Mouse (Mus musculus): ENCODE results near the gene Usp54. TPM values are rescaled to one million over a fixed set of nuclear protein-coding genes. Genes with fewer than 3 reads are reported as not detected.
"Not testable (repeated sequence)": the region's sequence is repeated elsewhere in the genome, so short reads cannot be mapped to it uniquely, and the experiment has no call there.

Gene Usp54
- polyA plus RNA-seq, 1 experiment from 2014 or later, result 8.0 TPM

DNA sequence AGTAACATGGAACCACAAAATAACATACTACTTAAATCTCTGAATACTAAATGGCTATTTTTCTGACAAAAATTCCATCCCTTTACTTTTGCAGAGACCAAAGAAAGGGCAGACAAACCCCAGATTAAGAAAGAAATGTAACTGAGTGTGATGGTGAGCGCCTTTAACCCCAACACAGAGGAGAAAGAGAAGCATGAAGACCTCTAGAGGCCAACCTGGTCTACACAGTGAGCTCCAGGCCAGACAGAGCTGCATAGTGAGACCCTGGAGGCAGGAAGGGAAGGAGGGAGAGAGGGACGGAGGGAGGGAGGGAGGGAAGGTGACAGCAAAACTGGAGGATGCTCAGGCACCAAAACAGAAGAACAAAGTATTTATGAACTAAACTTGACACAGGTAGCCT is 40.7 kb downstream of the Usp54 start:
- Histone ChIP-seq H3K9me3 (ENCODE audit: low read length) (no peaks in the 10 kb centered on the region), H3K9ac (replicated peaks; ENCODE audit: low read length) (no peak overlapping the region), H3K27ac (ENCODE audit: low read length) (no peak overlapping the region), H3K27me3 (ENCODE audit: insufficient read depth, low read length) (no peaks in the 10 kb centered on the region), H3K36me3 (ENCODE audit: insufficient read depth, low read length) (0 out of 2 replicates have a peak, but pooled peaks cover 5% of the 10 kb centered on the region), H3K4me1 (ENCODE audit: insufficient read depth, low read length) (no peaks in the 10 kb centered on the region), H3K4me2 (replicated peaks; ENCODE audit: low read depth, low read length) (no peak overlapping the region), H3K4me3 (ENCODE audit: low read length) (no peak overlapping the region)
- no peak for ATAC-seq (ENCODE audit: low FRiP score, low TSS enrichment)
- WGBS, result 67% methylated on average over 2 of the region's 2 CpGs

DNA sequence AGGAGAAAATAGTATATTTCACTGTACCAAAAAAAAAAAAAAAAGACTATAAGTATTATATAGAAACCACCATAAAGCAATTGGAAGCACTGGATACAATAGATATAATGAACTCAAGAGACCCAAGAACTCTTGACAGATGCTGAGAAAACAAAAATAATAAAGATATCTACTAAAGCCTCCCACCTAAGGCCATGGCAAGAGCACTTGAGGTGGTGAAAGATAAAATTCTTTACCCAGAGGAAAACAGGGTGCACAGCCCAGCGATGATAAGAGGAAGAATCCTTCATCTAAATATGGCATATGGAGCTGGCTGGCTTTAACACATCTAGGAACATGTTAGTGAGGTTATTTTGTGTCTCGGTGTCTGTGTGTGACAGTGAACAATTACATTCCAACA is 41.3 kb downstream of the Usp54 start:
- no peak for ATAC-seq (ENCODE audit: low FRiP score, low TSS enrichment)
- H3K4me2 ChIP-seq (replicated peaks; ENCODE audit: low read depth, low read length), result no peak overlapping the region

GRCm38 (mm10) chr14:20595781-20596180 is 45.1 kb downstream of the Usp54 start:
- no peak for ATAC-seq (ENCODE audit: low FRiP score, low TSS enrichment)
- 0 out of 2 replicates have a peak, but pooled peaks cover 2% of the 10 kb centered on the region for H3K4me1 ChIP-seq (ENCODE audit: insufficient read depth, low read length)
- H3K4me2 ChIP-seq (replicated peaks; ENCODE audit: low read depth, low read length), result no peak overlapping the region
- H3K9ac ChIP-seq (replicated peaks; ENCODE audit: low read length), result no peak overlapping the region
- no peaks in the 10 kb centered on the region for H3K36me3 ChIP-seq (ENCODE audit: insufficient read depth, low read length)
- no peak overlapping the region for H3K4me3 ChIP-seq (ENCODE audit: low read length)
- H3K27ac ChIP-seq (ENCODE audit: low read length), result no peak overlapping the region
- no peaks in the 10 kb centered on the region for H3K27me3 ChIP-seq (ENCODE audit: insufficient read depth, low read length)
- 52% methylated on average over 3 of the region's 3 CpGs for WGBS
- no peaks in the 10 kb centered on the region for H3K9me3 ChIP-seq (ENCODE audit: low read length)

More for the DNA sequence above, 41.3 kb downstream of the Usp54 start:
- 79% methylated on average over 2 of the region's 2 CpGs for WGBS
- H3K27me3 ChIP-seq (ENCODE audit: insufficient read depth, low read length), result no peaks in the 10 kb centered on the region
- no peaks in the 10 kb centered on the region for H3K9me3 ChIP-seq (ENCODE audit: low read length)
- no peaks in the 10 kb centered on the region for H3K4me1 ChIP-seq (ENCODE audit: insufficient read depth, low read length)
- 0 out of 2 replicates have a peak, but pooled peaks cover 5% of the 10 kb centered on the region for H3K36me3 ChIP-seq (ENCODE audit: insufficient read depth, low read length)
- H3K9ac ChIP-seq (replicated peaks; ENCODE audit: low read length), result no peak overlapping the region
- no peak overlapping the region for H3K4me3 ChIP-seq (ENCODE audit: low read length)
- no peak overlapping the region for H3K27ac ChIP-seq (ENCODE audit: low read length)

- no peak overlapping the region for H3K27ac ChIP-seq (ENCODE audit: low read length)
- no peak overlapping the region for H3K9ac ChIP-seq (replicated peaks; ENCODE audit: low read length)
- H3K36me3 ChIP-seq (ENCODE audit: insufficient read depth, low read length), result peaks cover 12% of the 10 kb centered on the region; the same call in 1 of the 2 replicates
- ATAC-seq (ENCODE audit: low FRiP score, low TSS enrichment), result no peak
- H3K4me2 ChIP-seq (replicated peaks; ENCODE audit: low read depth, low read length), result no peak overlapping the region
- H3K27me3 ChIP-seq (ENCODE audit: insufficient read depth, low read length), result no peaks in the 10 kb centered on the region
- H3K4me3 ChIP-seq (ENCODE audit: low read length), result no peak overlapping the region
- 87% methylated on average over 5 of the region's 5 CpGs for WGBS
- H3K9me3 ChIP-seq (ENCODE audit: low read length), result no peaks in the 10 kb centered on the region
- H3K4me1 ChIP-seq (ENCODE audit: insufficient read depth, low read length), result no peaks in the 10 kb centered on the region
Observed at GRCm38 (mm10) chr14:20587458-20587857, 53.4 kb downstream of the Usp54 start.

DNA sequence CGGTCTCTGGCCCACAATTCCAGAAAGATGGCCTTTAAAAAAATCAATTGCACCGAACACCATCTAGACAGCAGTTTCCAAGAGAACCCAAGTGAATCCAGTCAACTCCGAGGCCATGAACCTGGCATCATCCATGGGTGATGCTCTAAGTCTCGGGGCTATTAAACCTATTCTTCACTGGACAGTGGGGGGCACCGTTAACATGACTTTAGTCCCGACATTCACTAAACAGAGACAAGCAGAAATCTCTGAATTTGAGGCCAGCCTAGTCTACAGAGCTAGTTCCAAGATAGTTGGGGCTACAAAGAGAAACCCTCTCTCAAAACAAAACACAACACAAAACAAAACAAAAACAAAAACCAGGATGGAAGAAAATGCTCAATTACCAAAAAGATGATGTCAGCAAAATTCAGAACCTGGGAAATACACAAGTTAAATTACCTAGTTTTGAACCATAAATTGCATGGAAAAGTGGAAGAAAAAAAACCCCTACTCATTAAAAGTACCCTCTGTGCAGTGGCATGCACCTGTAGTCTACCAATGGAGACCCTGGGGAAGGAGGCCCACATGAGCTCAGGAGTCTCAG is 61.9 kb downstream of the Usp54 start:
- Histone ChIP-seq H3K36me3 (ENCODE audit: insufficient read depth, low read length) (peaks cover 3% of the 10 kb centered on the region; the same call in 1 of the 2 replicates), H3K4me2 (replicated peaks; ENCODE audit: low read depth, low read length) (no peak overlapping the region), H3K9ac (replicated peaks; ENCODE audit: low read length) (no peak overlapping the region), H3K27ac (ENCODE audit: low read length) (no peak overlapping the region), H3K4me3 (ENCODE audit: low read length) (no peak overlapping the region), H3K9me3 (ENCODE audit: low read length) (no peaks in the 10 kb centered on the region), H3K27me3 (ENCODE audit: insufficient read depth, low read length) (no peaks in the 10 kb centered on the region), H3K4me1 (ENCODE audit: insufficient read depth, low read length) (no peaks in the 10 kb centered on the region)
- 69% methylated on average over 6 of the region's 6 CpGs for WGBS
- no peak for ATAC-seq (ENCODE audit: low FRiP score, low TSS enrichment)

DNA sequence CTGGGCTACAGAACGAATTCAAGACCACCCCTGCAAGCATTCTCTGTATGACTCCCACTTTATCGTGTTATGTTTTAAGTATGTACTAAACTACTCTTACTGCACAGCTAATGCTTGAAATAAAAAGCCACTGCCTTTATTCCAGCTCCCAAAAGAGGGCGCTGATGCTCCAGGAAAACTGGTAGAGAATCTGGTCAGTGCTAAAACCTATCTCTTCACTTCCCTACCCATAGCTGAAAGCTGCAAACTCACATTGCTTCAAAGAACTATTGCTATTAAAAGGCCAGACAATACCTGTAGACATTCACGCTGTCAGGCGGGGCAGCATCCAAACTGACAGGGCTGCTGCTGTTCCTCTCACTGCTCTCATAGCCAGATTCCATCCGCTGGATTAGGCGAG is 64.7 kb downstream of the Usp54 start:
- 54% methylated on average over 7 of the region's 7 CpGs for WGBS
- H3K4me1 ChIP-seq (ENCODE audit: insufficient read depth, low read length), result no peaks in the 10 kb centered on the region
- 0 out of 2 replicates have a peak, but pooled peaks cover 7% of the 10 kb centered on the region for H3K36me3 ChIP-seq (ENCODE audit: insufficient read depth, low read length)
- no peak overlapping the region for H3K27ac ChIP-seq (ENCODE audit: low read length)
- no peaks in the 10 kb centered on the region for H3K27me3 ChIP-seq (ENCODE audit: insufficient read depth, low read length)
- ATAC-seq (ENCODE audit: low FRiP score, low TSS enrichment), result peak; percentile 23; the same call in 1 of the 2 replicates
- H3K4me3 ChIP-seq (ENCODE audit: low read length), result no peak overlapping the region
- H3K9me3 ChIP-seq (ENCODE audit: low read length), result no peaks in the 10 kb centered on the region
- no peak overlapping the region for H3K9ac ChIP-seq (replicated peaks; ENCODE audit: low read length)
- H3K4me2 ChIP-seq (replicated peaks; ENCODE audit: low read depth, low read length), result no peak overlapping the region

- H3K4me1 ChIP-seq (ENCODE audit: insufficient read depth, low read length); ATAC-seq (ENCODE audit: low FRiP score, low TSS enrichment); H3K4me3 ChIP-seq (ENCODE audit: low read length); H3K27me3 ChIP-seq (ENCODE audit: insufficient read depth, low read length); H3K27ac ChIP-seq (ENCODE audit: low read length); H3K4me2 ChIP-seq (replicated peaks; ENCODE audit: low read depth, low read length); H3K9ac ChIP-seq (replicated peaks; ENCODE audit: low read length); H3K9me3 ChIP-seq (ENCODE audit: low read length): not testable (repeated sequence)
- 89% methylated on average over 3 of the region's 3 CpGs for WGBS
- H3K36me3 ChIP-seq (ENCODE audit: insufficient read depth, low read length), result peaks cover 16% of the 10 kb centered on the region; the same call in 1 of the 2 replicates
Observed at GRCm38 (mm10) chr14:20573196-20573595, 67.7 kb downstream of the Usp54 start.

DNA sequence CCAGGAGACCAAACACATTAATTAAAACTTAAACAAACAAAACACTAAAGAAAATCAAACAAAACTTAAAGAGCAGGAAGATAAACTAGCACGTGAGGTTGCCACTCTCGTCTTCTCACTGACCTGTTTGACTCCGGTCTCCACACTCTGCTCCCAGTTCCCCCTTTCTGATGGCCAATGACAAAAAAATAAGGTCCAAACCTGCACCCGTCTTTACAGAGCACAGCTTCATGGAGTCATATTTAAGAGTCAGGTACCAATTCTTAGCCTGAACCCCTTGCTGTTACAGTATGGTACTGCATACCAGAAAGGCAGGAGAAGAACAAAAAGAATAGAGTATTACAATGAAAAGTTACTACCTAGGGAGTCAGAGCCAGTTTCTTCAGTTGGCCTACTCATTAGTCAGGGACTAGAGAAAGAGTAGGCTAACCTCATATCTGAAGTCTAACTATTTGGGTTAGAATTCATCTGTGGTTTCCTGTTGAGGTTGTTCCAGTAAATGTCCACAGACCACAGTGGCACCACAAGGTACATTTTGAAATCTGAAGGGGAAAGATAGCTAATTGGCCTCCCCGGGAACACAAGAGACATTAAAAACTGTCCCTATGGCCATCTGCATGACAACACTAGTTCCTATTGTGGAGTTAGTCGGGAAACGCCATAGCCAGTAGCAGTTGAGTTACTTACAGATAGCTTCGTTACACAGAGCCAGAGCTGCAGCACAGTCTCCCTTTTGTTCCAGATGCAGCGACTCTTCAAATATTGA is 75.4 kb downstream of the Usp54 start:
- Histone ChIP-seq H3K27me3 (ENCODE audit: insufficient read depth, low read length) (no peaks in the 10 kb centered on the region), H3K36me3 (ENCODE audit: insufficient read depth, low read length) (peaks cover 35% of the 10 kb centered on the region), H3K4me3 (ENCODE audit: low read length) (no peak overlapping the region), H3K4me2 (replicated peaks; ENCODE audit: low read depth, low read length) (no peak overlapping the region), H3K9me3 (ENCODE audit: low read length) (no peaks in the 10 kb centered on the region), H3K9ac (replicated peaks; ENCODE audit: low read length) (no peak overlapping the region), H3K4me1 (ENCODE audit: insufficient read depth, low read length) (no peaks in the 10 kb centered on the region), H3K27ac (ENCODE audit: low read length) (no peak overlapping the region)
- ATAC-seq (ENCODE audit: low FRiP score, low TSS enrichment), result no peak
- WGBS, result 77% methylated on average over 9 of the region's 9 CpGs

DNA sequence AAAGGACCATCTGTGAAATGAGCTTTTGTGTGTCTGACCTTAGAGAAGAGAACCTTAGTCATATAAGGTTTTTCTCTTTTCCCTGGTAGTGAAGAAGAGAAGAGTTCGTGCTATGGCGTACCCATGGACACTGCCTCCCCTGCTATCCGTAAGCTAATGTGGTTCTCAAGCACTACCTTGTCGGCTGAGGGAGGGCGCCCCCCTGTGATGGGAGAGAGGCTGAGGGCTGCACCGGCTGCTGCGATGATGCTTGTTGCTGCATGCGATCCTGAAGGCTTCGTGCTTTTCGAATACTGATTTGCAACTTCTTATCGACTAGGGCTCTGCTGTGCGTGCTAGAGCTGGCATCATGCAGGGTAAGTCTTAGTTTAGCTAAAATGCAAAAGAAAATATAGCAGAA is 76.2 kb downstream of the Usp54 start:
- H3K4me3 ChIP-seq (ENCODE audit: low read length), result no peak overlapping the region
- no peak for ATAC-seq (ENCODE audit: low FRiP score, low TSS enrichment)
- no peak overlapping the region for H3K9ac ChIP-seq (replicated peaks; ENCODE audit: low read length)
- 77% methylated on average over 12 of the region's 12 CpGs for WGBS
- no peaks in the 10 kb centered on the region for H3K27me3 ChIP-seq (ENCODE audit: insufficient read depth, low read length)
- peaks cover 33% of the 10 kb centered on the region for H3K36me3 ChIP-seq (ENCODE audit: insufficient read depth, low read length)
- no peaks in the 10 kb centered on the region for H3K9me3 ChIP-seq (ENCODE audit: low read length)
- no peaks in the 10 kb centered on the region for H3K4me1 ChIP-seq (ENCODE audit: insufficient read depth, low read length)
- H3K27ac ChIP-seq (ENCODE audit: low read length), result no peak overlapping the region
- no peak overlapping the region for H3K4me2 ChIP-seq (replicated peaks; ENCODE audit: low read depth, low read length)

DNA sequence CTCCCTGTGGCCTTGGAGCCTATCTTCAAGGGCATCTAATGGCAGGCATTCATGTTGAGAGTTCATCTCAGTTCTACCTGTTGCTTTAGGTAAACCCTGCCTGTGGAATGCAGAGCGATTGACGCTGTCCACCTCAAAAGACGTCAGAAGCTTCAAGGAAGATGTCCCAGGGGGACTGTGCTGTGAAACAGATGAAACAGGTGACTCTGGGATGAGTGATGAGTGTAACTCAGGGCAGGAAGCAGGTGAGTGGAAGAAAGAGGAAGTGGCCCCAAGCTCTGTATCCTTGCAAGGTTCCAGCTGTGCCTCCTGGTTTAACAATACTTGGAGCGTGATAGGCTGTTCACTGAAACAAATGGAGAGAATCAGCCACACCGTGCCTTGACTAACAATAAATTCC is 79.0 kb downstream of the Usp54 start:
- H3K4me1 ChIP-seq (ENCODE audit: insufficient read depth, low read length), result no peaks in the 10 kb centered on the region
- H3K36me3 ChIP-seq (ENCODE audit: insufficient read depth, low read length), result peaks cover 40% of the 10 kb centered on the region
- H3K9me3 ChIP-seq (ENCODE audit: low read length), result no peaks in the 10 kb centered on the region
- no peaks in the 10 kb centered on the region for H3K27me3 ChIP-seq (ENCODE audit: insufficient read depth, low read length)
- H3K4me3 ChIP-seq (ENCODE audit: low read length), result no peak overlapping the region
- no peak overlapping the region for H3K9ac ChIP-seq (replicated peaks; ENCODE audit: low read length)
- ATAC-seq (ENCODE audit: low FRiP score, low TSS enrichment), result no peak
- H3K4me2 ChIP-seq (replicated peaks; ENCODE audit: low read depth, low read length), result no peak overlapping the region
- WGBS, result 92% methylated on average over 5 of the region's 5 CpGs
- no peak overlapping the region for H3K27ac ChIP-seq (ENCODE audit: low read length)

Data from kidney, embryonic 16.5 days (tissue).